ENCODE assay signal across 8 mouse cellular contexts in the genomic region with DNA sequence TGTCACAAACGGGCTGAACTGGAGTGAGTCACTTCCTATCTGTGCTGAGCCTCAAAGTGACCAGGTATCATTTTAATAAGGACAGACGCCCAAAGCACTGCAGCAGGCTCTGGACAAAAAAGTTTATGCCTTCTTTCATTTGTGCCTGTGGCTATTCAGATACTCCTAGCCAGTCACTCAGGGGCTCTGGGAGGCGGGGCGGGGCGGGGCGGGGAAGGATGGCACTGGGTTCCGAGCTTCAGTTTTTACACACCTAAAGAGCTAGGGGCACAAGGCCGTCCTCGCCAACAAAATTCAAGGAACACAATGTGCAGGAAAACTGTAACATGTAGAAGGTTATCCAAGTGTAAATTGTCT. TPM values are rescaled to one million over a fixed set of nuclear protein-coding genes. Genes with fewer than 3 reads are reported as not detected.
DNase-seq lines count a peak whose midpoint lies in the region; ATAC-seq and TF ChIP-seq lines count a peak whose summit lies in the region.

No protein-coding gene starts in this region.

- 0 out of 2 replicates have a peak, but pooled peaks cover 1% of the 10 kb centered on the region for H3K79me2 ChIP-seq in heart, adult 2 months (replicated peaks; ENCODE audit: control insufficient read depth, insufficient read depth, low read length)

- H3K4me3 ChIP-seq in heart, adult 2 months, result peak overlapping the region; percentile 99
- H3K4me3 ChIP-seq in G1E (ENCODE audit: low read depth, low read length), result peak overlapping the region; percentile 86
- H3K4me3 ChIP-seq in forebrain, embryonic 14.5 days (ENCODE audit: low read depth, low read length), result peak overlapping the region; percentile 69
- H3K4me3 ChIP-seq in neural tube, embryonic 14.5 days (ENCODE audit: low read depth, low read length), result peak overlapping the region; percentile 89

- no peak for TF ChIP-seq CTCF in heart, adult 2 months (IDR thresholded peaks at IDR 0.05)
- TF ChIP-seq CTCF in G1E (IDR thresholded peaks at IDR 0.05; ENCODE audit: low read depth, low read length), result no peak

- no peak for TF ChIP-seq POLR2A in heart, adult 2 months (IDR thresholded peaks at IDR 0.05; ENCODE audit: insufficient read depth, low read depth, low read length)

- H3K36me3 ChIP-seq in heart, adult 2 months (ENCODE audit: control insufficient read depth, insufficient read depth, low read length), result peaks cover 4% of the 10 kb centered on the region; the same call in 1 of the 2 replicates
- peaks cover 6% of the 10 kb centered on the region for H3K36me3 ChIP-seq in G1E (replicated peaks)
- H3K36me3 ChIP-seq in forebrain, embryonic 14.5 days (ENCODE audit: control insufficient read depth, insufficient read depth, low read length), result no peaks in the 10 kb centered on the region
- no peaks in the 10 kb centered on the region for H3K36me3 ChIP-seq in neural tube, embryonic 14.5 days (ENCODE audit: control insufficient read depth, insufficient read depth, low read length)

- no peak for DNase-seq in heart, adult 2 months
- DNase-seq in heart, adult 9 months (ENCODE audit: low spot score in 2 of 2), result no peak
- DNase-seq in G1E (ENCODE audit: low spot score), result peak; percentile 33
- DNase-seq in forebrain, embryonic 14.5 days (ENCODE audit: low spot score), result no peak
- DNase-seq in liver, result peak; percentile 81
- DNase-seq in cerebellum, postnatal 25 days, result no peak
- no peak for DNase-seq in left cerebral cortex, postnatal 4 days

- peaks cover 2% of the 10 kb centered on the region for H3K4me1 ChIP-seq in heart, adult 2 months (ENCODE audit: control insufficient read depth, insufficient read depth, low read length)
- peaks cover 20% of the 10 kb centered on the region for H3K4me1 ChIP-seq in G1E (ENCODE audit: insufficient read depth, low read depth, low read length)
- H3K4me1 ChIP-seq in forebrain, embryonic 14.5 days (ENCODE audit: control insufficient read depth, insufficient read depth, low read length), result no peaks in the 10 kb centered on the region
- no peaks in the 10 kb centered on the region for H3K4me1 ChIP-seq in neural tube, embryonic 14.5 days (ENCODE audit: control insufficient read depth, insufficient read depth, low read length)

- H3K27me3 ChIP-seq in heart, adult 2 months (ENCODE audit: control insufficient read depth, insufficient read depth, low read length), result no peaks in the 10 kb centered on the region
- H3K27me3 ChIP-seq in G1E (ENCODE audit: insufficient read depth, low read length), result peaks cover 7% of the 10 kb centered on the region; the same call in 1 of the 2 replicates
- H3K27me3 ChIP-seq in forebrain, embryonic 14.5 days (replicated peaks; ENCODE audit: control insufficient read depth, insufficient read depth, low read length), result no peaks in the 10 kb centered on the region
- no peaks in the 10 kb centered on the region for H3K27me3 ChIP-seq in neural tube, embryonic 14.5 days (ENCODE audit: control insufficient read depth, insufficient read depth, low read length)

- H3K9me3 ChIP-seq in G1E (replicated peaks), result no peaks in the 10 kb centered on the region
- H3K9me3 ChIP-seq in forebrain, embryonic 14.5 days (replicated peaks; ENCODE audit: control insufficient read depth, low read length), result no peaks in the 10 kb centered on the region
- no peaks in the 10 kb centered on the region for H3K9me3 ChIP-seq in neural tube, embryonic 14.5 days (ENCODE audit: control insufficient read depth, low read length)

- H3K27ac ChIP-seq in heart, adult 2 months, result peak overlapping the region; percentile 93
- H3K27ac ChIP-seq in forebrain, embryonic 14.5 days (ENCODE audit: low read depth, low read length), result no peak overlapping the region
- no peak overlapping the region for H3K27ac ChIP-seq in neural tube, embryonic 14.5 days (ENCODE audit: low read depth, low read length)

- peak overlapping the region; percentile 69 for H3K4me2 ChIP-seq in forebrain, embryonic 14.5 days (ENCODE audit: low read length)
- peak overlapping the region; percentile 67 for H3K4me2 ChIP-seq in neural tube, embryonic 14.5 days (ENCODE audit: low read depth, low read length)

- no peak overlapping the region for H3K9ac ChIP-seq in heart, adult 2 months (ENCODE audit: low read depth, low read length)
- H3K9ac ChIP-seq in forebrain, embryonic 14.5 days (ENCODE audit: low read length), result no peak overlapping the region; the same call in 1 of the 2 replicates
- H3K9ac ChIP-seq in neural tube, embryonic 14.5 days (replicated peaks; ENCODE audit: low read depth, low read length), result peak overlapping the region; percentile 88; the same call in 1 of the 2 replicates

- intact Hi-C loops in heart, adult 2 months (cut with DNase I), result loop anchor here (2.0 to 10.0 kb wide), 2 partner anchors 80 to 610 kb away; partner anchors contain the start of gene Nr4a3
- intact Hi-C loops in left cerebral cortex, postnatal 4 days (cut with DNase I), result no loop called here

- no peak for TF ChIP-seq EP300 in heart, adult 2 months (IDR thresholded peaks at IDR 0.05; ENCODE audit: insufficient read depth, low read depth, low read length)

- ATAC-seq in G1E (ENCODE audit: extremely low read depth, insufficient number of reproducible peaks, low FRiP score, poor library complexity, severe bottlenecking), result peak; percentile 61
- peak; percentile 84 for ATAC-seq in forebrain, embryonic 14.5 days
- peak; percentile 91 for ATAC-seq in neural tube, embryonic 14.5 days (ENCODE audit: low read depth)

- 5% methylated on average over 9 of the region's 9 CpGs for WGBS in heart, adult 2 months
- 2% methylated on average over 9 of the region's 9 CpGs for WGBS in forebrain, embryonic 14.5 days
- WGBS in neural tube, embryonic 14.5 days, result 4% methylated on average over 9 of the region's 9 CpGs

RNA-seq across cellular contexts. Expression of gene Stx17, which starts 0.3 kb away (rescaled TPM):
- total RNA-seq in heart, adult 2 months (2021), result 10 to 100 TPM; 25.1 TPM
- polyA plus RNA-seq in heart, adult 2 months (2012; rRNA removed), result 6.7 and 12.6 TPM in 2 replicates
- 21.7 and 22.8 TPM in 2 replicates for total RNA-seq in G1E (2014; fragmentation: Nextera tagmentation)
- total RNA-seq in G1E (2017), result 18.5 and 21.8 TPM in 2 replicates
- 2.4 and 4.0 TPM in 2 replicates for polyA plus RNA-seq in G1E (2012)
- polyA plus RNA-seq in forebrain, embryonic 14.5 days (2014; fragmentation: Nextera tagmentation; extraction: Ambion mirVana), result 18.3 and 22.2 TPM in 2 replicates
- 23.2 and 31.2 TPM in 2 replicates for polyA plus RNA-seq in neural tube, embryonic 14.5 days (2014; fragmentation: Nextera tagmentation; extraction: Ambion mirVana)
- 10 to 100 TPM; 31.1 to 31.6 TPM for total RNA-seq in left cerebral cortex, postnatal 4 days (2021)

Comparison
In these comparisons a context has a peak if more than half of its experiments do, and no peak if none do; other contexts are left out.
1. DNase-seq: peak in G1E (single experiment) and liver (single experiment); none in heart, adult 2 months (0 of 2), heart, adult 9 months (0 of 2), forebrain, embryonic 14.5 days (single experiment), cerebellum, postnatal 25 days (0 of 2) and left cerebral cortex, postnatal 4 days (single experiment).
2. Peak in every context shown above with its lines, with median percentiles within 50 percentile points of each other: H3K4me3 ChIP-seq and ATAC-seq.